Mouse (Mus musculus) kidney, embryonic 14.5 days (tissue): Measurements from ENCODE around the gene Pde8a. TPM values are rescaled to one million over a fixed set of nuclear protein-coding genes. Genes with fewer than 3 reads are reported as not detected.
A peak's percentile ranks its signal among the peaks of the same experiment; 100 is the strongest.

ENCODE experiments used
- ATAC-seq: fragments of 200-750 bp; cut with Nextera tagmentation; 2 replicates; pipeline ENCODE4 v1.8.0; 2017; ENCODE audit warnings: moderate number of reproducible peaks, mild to moderate bottlenecking, moderate TSS enrichment, moderate library complexity; ENCODE audit not compliant: low FRiP score, low TSS enrichment
- H3K27ac ChIP-seq: fragments of 300-500 bp; sonication (generic); 2 replicates; pipeline ENCODE4 v1.5.1; 2014; ENCODE audit warnings: low read depth, mild to moderate bottlenecking, low read length, moderate library complexity, mixed read lengths
- H3K27me3 ChIP-seq: fragments of 300-500 bp; sonication (generic); 2 replicates; pipeline ENCODE4 v1.6.1; 2014; ENCODE audit warnings: mild to moderate bottlenecking, low read length; ENCODE audit not compliant: control insufficient read depth, insufficient read depth
- H3K36me3 ChIP-seq: fragments of 300-500 bp; sonication (generic); 2 replicates; pipeline ENCODE4 v1.6.1; 2014; ENCODE audit warnings: low read length, mixed read lengths; ENCODE audit not compliant: control insufficient read depth, insufficient read depth
- H3K4me1 ChIP-seq: fragments of 300-500 bp; sonication (generic); 2 replicates; pipeline ENCODE4 v1.6.1; 2014; ENCODE audit warnings: low read length, mixed read lengths; ENCODE audit not compliant: control insufficient read depth, insufficient read depth
- H3K4me2 ChIP-seq: fragments of 300-500 bp; sonication (generic); replicated peaks from 2 replicates; pipeline ENCODE4 v1.6.1; 2014; ENCODE audit warnings: low read depth, mild to moderate bottlenecking, low read length
- H3K4me3 ChIP-seq: fragments of 300-500 bp; sonication (generic); 2 replicates; pipeline ENCODE4 v1.5.1; 2014; ENCODE audit warnings: mild to moderate bottlenecking, low read length
- H3K9ac ChIP-seq: fragments of 300-500 bp; sonication (generic); 2 replicates; pipeline ENCODE4 v1.6.1; 2014; ENCODE audit warnings: low read depth, mild to moderate bottlenecking, low read length, moderate library complexity
- H3K9me3 ChIP-seq: fragments of 300-500 bp; sonication (generic); 2 replicates; pipeline ENCODE4 v1.6.1; 2016; ENCODE audit warnings: low read length; ENCODE audit not compliant: control insufficient read depth
- WGBS: fragments of 180-500 bp; shearing (Covaris S2); extraction: QIAGEN DNeasy Blood & Tissue Kit; methylation state at CpG from one replicate; pipeline ENCODE4 v1.1.7; 2014; 5-methylcytosine and 5-hydroxymethylcytosine counted together
- polyA plus RNA-seq: library from polyadenylated mRNA; unstranded; fragments of >200 nt; fragmentation: Nextera tagmentation; extraction: Ambion mirVana; gene quantifications from 2 replicates; pipeline ENCODE4 v1.2.1, GENCODE M21; 2014

Gene Pde8a
- polyA plus RNA-seq, 1 experiment from 2014 or later, result 7.6 TPM

GRCm38 (mm10) chr7:81215950-81216349 is 2.6 kb downstream of the Pde8a start:
- H3K27me3 ChIP-seq, result peaks cover 26% of the 10 kb centered on the region
- no peak overlapping the region for H3K4me2 ChIP-seq
- WGBS, result 91% methylated on average over 1 of the region's 1 CpGs

GRCm38 (mm10) chr7:81219321-81219720 is 5.9 kb downstream of the Pde8a start:
- Histone ChIP-seq H3K4me1 (no peaks in the 10 kb centered on the region), H3K4me2 (no peak overlapping the region), H3K9ac (no peak overlapping the region), H3K9me3 (no peaks in the 10 kb centered on the region), H3K27ac (no peak overlapping the region), H3K27me3 (peaks cover 1% of the 10 kb centered on the region; the same call in 1 of the 2 replicates), H3K4me3 (no peak overlapping the region), H3K36me3 (no peaks in the 10 kb centered on the region)
- no peak for ATAC-seq
- 46% methylated on average over 7 of the region's 7 CpGs for WGBS

More at GRCm38 (mm10) chr7:81215950-81216349, 2.6 kb downstream of the Pde8a start:
- Histone ChIP-seq H3K4me3 (no peak overlapping the region), H3K27ac (no peak overlapping the region), H3K36me3 (no peaks in the 10 kb centered on the region), H3K4me1 (peaks cover 11% of the 10 kb centered on the region; the same call in 1 of the 2 replicates), H3K9me3 (no peaks in the 10 kb centered on the region), H3K9ac (no peak overlapping the region)
- ATAC-seq, result no peak

- no peaks in the 10 kb centered on the region; the same call in 1 of the 2 replicates for H3K27me3 ChIP-seq
- no peak for ATAC-seq
- WGBS, result 86% methylated on average over 3 of the region's 3 CpGs
- no peaks in the 10 kb centered on the region for H3K9me3 ChIP-seq
- no peak overlapping the region for H3K27ac ChIP-seq
- H3K36me3 ChIP-seq, result no peaks in the 10 kb centered on the region
- no peak overlapping the region for H3K4me3 ChIP-seq
- no peak overlapping the region for H3K9ac ChIP-seq
- no peaks in the 10 kb centered on the region for H3K4me1 ChIP-seq
- H3K4me2 ChIP-seq, result no peak overlapping the region
Observed at GRCm38 (mm10) chr7:81220381-81220780, 7.0 kb downstream of the Pde8a start.

DNA sequence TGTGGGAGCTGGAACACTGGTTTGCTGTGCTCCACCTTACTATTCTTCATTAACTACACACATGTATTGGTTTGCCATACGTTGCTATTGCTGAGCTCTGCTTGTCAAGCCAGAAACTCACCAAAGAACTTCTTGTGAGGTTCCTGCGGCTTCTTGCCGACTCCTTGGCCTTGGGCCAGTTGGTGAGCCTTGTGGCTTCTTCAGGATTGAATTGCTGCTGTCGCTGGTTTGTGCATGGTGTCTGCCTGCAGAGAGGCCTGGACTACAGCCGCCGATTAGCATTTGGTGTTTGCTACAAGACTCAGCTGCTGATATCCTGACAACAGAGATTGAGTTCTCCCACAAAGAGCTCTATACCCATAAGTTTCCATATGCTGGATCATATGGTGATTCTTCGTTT is 10.9 kb downstream of the Pde8a start:
- Histone ChIP-seq H3K27me3 (no peaks in the 10 kb centered on the region), H3K9ac (no peak overlapping the region), H3K27ac (no peak overlapping the region), H3K9me3 (no peaks in the 10 kb centered on the region), H3K4me1 (no peaks in the 10 kb centered on the region), H3K36me3 (no peaks in the 10 kb centered on the region), H3K4me3 (no peak overlapping the region), H3K4me2 (no peak overlapping the region)
- 95% methylated on average over 7 of the region's 7 CpGs for WGBS
- no peak for ATAC-seq

GRCm38 (mm10) chr7:81230091-81230792 is 16.8 kb downstream of the Pde8a start:
- no peak overlapping the region for H3K4me2 ChIP-seq
- no peak overlapping the region for H3K27ac ChIP-seq
- WGBS, result 91% methylated on average over 7 of the region's 7 CpGs
- H3K27me3 ChIP-seq, result no peaks in the 10 kb centered on the region
- no peak overlapping the region for H3K9ac ChIP-seq
- no peaks in the 10 kb centered on the region for H3K36me3 ChIP-seq
- H3K4me3 ChIP-seq, result no peak overlapping the region
- no peaks in the 10 kb centered on the region for H3K4me1 ChIP-seq
- ATAC-seq, result no peak
- no peaks in the 10 kb centered on the region for H3K9me3 ChIP-seq

DNA sequence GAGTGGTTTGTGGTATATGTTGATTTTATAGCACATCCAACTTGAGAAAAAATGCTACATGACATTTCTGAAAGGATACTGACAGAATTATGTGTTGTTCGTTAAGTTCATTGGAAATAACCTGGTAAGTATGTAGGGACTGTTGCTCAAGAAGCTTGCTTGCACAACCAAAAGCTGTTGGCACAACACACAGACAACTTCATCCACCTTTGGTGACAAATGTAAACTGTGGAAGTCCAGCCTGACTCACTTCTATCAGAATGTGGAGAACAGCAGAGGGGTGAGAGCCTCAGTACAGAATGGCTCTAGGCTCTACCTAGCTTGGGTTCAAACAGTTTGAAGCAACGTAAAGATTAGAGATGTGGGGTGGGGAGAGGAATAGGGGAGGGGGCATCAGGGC is 19.3 kb downstream of the Pde8a start:
- no peak overlapping the region for H3K9ac ChIP-seq
- no peak for ATAC-seq

DNA sequence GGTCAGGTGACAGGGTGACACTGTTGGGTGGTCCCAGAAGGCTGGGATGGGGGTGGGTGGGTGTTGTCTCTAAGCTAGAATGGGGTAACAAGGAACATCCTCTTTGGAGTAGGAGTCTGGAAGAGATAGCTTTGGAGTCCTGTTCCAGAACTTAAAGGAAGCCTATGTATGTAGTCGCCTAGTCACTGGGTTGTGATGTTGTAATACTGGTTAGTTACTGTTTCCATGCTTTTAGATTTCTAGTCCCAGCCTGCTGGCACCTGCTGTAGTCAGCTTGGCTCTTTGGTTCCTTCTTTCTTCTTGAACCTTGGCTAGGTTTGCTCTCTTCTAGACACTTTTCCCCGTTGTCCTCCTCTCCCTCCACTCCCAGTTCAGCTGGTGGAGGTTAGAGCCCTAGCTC is 21.7 kb downstream of the Pde8a start:
- Histone ChIP-seq H3K9me3 (no peaks in the 10 kb centered on the region), H3K27ac (no peak overlapping the region), H3K36me3 (no peaks in the 10 kb centered on the region), H3K27me3 (no peaks in the 10 kb centered on the region), H3K9ac (no peak overlapping the region), H3K4me3 (no peak overlapping the region), H3K4me2 (no peak overlapping the region), H3K4me1 (no peaks in the 10 kb centered on the region)
- 93% methylated on average over 2 of the region's 2 CpGs for WGBS
- ATAC-seq, result no peak

More for the DNA sequence above, 19.3 kb downstream of the Pde8a start:
- no peak overlapping the region for H3K27ac ChIP-seq
- no peak overlapping the region for H3K4me2 ChIP-seq
- H3K4me1 ChIP-seq, result no peaks in the 10 kb centered on the region
- no peaks in the 10 kb centered on the region for H3K9me3 ChIP-seq
- H3K36me3 ChIP-seq, result no peaks in the 10 kb centered on the region
- no peak overlapping the region for H3K4me3 ChIP-seq
- no peaks in the 10 kb centered on the region for H3K27me3 ChIP-seq
- 85% methylated on average over 2 of the region's 2 CpGs for WGBS

- Histone ChIP-seq H3K4me2 (no peak overlapping the region), H3K9ac (no peak overlapping the region), H3K27ac (no peak overlapping the region), H3K36me3 (no peaks in the 10 kb centered on the region), H3K4me1 (no peaks in the 10 kb centered on the region), H3K4me3 (no peak overlapping the region), H3K9me3 (no peaks in the 10 kb centered on the region), H3K27me3 (no peaks in the 10 kb centered on the region)
- WGBS, result 53% methylated on average over 4 of the region's 4 CpGs
- no peak for ATAC-seq
Observed at GRCm38 (mm10) chr7:81235600-81236223, 22.3 kb downstream of the Pde8a start.

DNA sequence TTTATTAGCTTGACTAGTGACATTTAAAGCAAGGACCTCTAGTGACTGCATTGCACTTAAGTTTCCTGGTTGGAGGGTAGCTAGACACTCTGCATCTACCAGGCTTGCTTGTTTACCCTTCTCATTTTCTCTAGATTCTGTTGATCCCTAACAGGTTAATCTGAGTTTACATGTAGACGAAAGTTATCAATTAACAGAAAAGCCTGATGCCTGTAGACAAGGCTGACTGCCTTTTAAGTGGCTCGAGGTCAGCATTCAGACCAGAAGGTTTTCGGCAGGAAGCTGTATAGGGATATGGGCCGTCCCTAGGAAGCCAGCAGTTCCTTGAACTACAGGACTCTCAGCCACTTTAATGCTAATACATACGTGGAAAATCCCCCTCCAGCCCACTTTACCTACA is 30.0 kb downstream of the Pde8a start:
- H3K4me3 ChIP-seq, result no peak overlapping the region
- H3K9ac ChIP-seq, result no peak overlapping the region
- no peak overlapping the region for H3K4me2 ChIP-seq
- no peaks in the 10 kb centered on the region for H3K9me3 ChIP-seq
- no peaks in the 10 kb centered on the region for H3K27me3 ChIP-seq
- no peaks in the 10 kb centered on the region for H3K36me3 ChIP-seq
- 41% methylated on average over 5 of the region's 5 CpGs for WGBS
- peak overlapping the region; percentile 20; the same call in 1 of the 2 replicates for H3K27ac ChIP-seq
- no peaks in the 10 kb centered on the region for H3K4me1 ChIP-seq
- peak; percentile 78 for ATAC-seq
